Mouse (Mus musculus) liver, embryonic 15.5 days (tissue): ENCODE measurements around the gene Pskh1. TPM values are rescaled to one million over a fixed set of nuclear protein-coding genes. Genes with fewer than 3 reads are reported as not detected.
A peak's percentile ranks its signal among the peaks of the same experiment; 100 is the strongest.

Experiments used
- ATAC-seq: fragments of 200-750 bp; cut with Nextera tagmentation; 2 replicates; pipeline ENCODE4 v1.8.0; 2017; ENCODE audit warnings: moderate number of reproducible peaks, mild to moderate bottlenecking, moderate library complexity; ENCODE audit not compliant: insufficient read depth
- H3K27ac ChIP-seq: fragments of 300-500 bp; sonication (generic); replicated peaks from 2 replicates; pipeline ENCODE4 v1.5.1; 2015; ENCODE audit warnings: mild to moderate bottlenecking, inconsistent platforms
- H3K27me3 ChIP-seq: fragments of 300-500 bp; sonication (generic); 2 replicates; pipeline ENCODE4 v1.6.1; 2015; ENCODE audit warnings: mild to moderate bottlenecking, inconsistent platforms
- H3K36me3 ChIP-seq: fragments of 300-500 bp; sonication (generic); replicated peaks from 2 replicates; pipeline ENCODE4 v1.6.1; 2015; ENCODE audit warnings: moderate library complexity, mild to moderate bottlenecking, inconsistent platforms
- H3K4me1 ChIP-seq: fragments of 300-500 bp; sonication (generic); replicated peaks from 2 replicates; pipeline ENCODE4 v1.6.1; 2015; ENCODE audit warnings: inconsistent platforms
- H3K4me2 ChIP-seq: fragments of 300-500 bp; sonication (generic); 2 replicates; pipeline ENCODE4 v1.6.1; 2015; ENCODE audit warnings: moderate library complexity, mild to moderate bottlenecking, inconsistent platforms
- H3K4me3 ChIP-seq: fragments of 300-500 bp; sonication (generic); replicated peaks from 2 replicates; pipeline ENCODE4 v1.5.1; 2015; ENCODE audit warnings: mild to moderate bottlenecking, inconsistent platforms
- H3K9ac ChIP-seq: fragments of 300-500 bp; sonication (generic); 2 replicates; pipeline ENCODE4 v1.6.1; 2015; ENCODE audit warnings: moderate library complexity, mild to moderate bottlenecking, inconsistent platforms
- H3K9me3 ChIP-seq: fragments of 300-500 bp; sonication (generic); replicated peaks from 2 replicates; pipeline ENCODE4 v1.6.1; 2016; ENCODE audit warnings: inconsistent platforms
- WGBS: fragments of 180-500 bp; shearing (Covaris S2); methylation state at CpG from one replicate; pipeline ENCODE4 v1.1.7; 2015; ENCODE audit warnings: mixed read lengths; ENCODE audit not compliant: insufficient replicate concordance; 5-methylcytosine and 5-hydroxymethylcytosine counted together
- polyA plus RNA-seq: library from polyadenylated mRNA; unstranded; fragments of >200 nt; fragmentation: Nextera tagmentation; extraction: Ambion mirVana; gene quantifications from 2 replicates; pipeline ENCODE4 v1.2.1, GENCODE M21; 2015

The Pskh1 gene
- polyA plus RNA-seq, 1 experiment from 2014 or later, result 10.3 TPM

DNA sequence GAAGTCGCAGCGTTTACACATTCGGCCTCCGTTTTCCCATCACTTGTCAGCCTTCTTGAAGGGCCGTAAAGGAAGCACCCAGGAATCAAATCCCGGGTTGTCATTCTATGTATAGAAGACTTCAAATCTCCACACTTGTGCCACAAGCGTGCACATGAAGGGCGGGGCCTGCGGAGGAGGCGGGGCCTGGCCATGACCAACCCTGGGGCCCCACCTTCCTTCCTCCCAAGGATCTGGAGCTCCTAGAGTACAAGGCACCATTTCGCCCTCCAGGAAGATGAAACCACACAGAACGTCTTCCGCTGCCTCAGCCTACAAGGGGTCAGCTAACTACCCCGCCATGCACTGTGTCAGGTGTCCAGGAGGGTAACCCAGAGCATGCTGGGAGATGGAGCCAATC lies 60.9 kb downstream of the Pskh1 start:
- ATAC-seq, result no peak
- Histone ChIP-seq H3K27ac (0 out of 2 replicates have a peak overlapping the region, but pooled peaks have one; percentile 26), H3K27me3 (no peaks in the 10 kb centered on the region), H3K4me3 (peak overlapping the region; percentile 13), H3K9ac (peak overlapping the region; percentile 28; the same call in 1 of the 2 replicates), H3K36me3 (peaks cover 34% of the 10 kb centered on the region), H3K9me3 (no peaks in the 10 kb centered on the region), H3K4me2 (peak overlapping the region; percentile 61), H3K4me1 (peaks cover 71% of the 10 kb centered on the region)
- WGBS, result 59% methylated on average over 14 of the region's 14 CpGs

DNA sequence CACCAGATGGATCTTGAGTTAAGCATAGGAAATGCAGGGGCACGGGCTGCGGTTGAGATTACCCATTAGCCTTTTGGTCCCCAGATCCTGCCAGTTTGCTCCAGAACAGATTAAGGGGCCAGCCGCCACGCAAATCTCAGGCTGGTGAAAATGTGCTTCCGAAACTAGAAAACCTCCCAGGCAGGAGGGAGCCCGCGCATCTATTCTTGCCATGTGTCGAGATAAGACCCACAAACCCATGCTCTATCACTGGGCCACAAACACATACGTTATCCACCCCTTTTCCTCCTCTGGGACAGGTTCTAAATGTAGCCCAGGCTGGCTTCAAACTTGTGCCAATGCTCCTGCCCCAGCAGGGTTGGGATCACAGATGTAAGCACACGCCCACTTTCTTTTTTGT lies 61.3 kb downstream of the Pskh1 start:
- ATAC-seq, result peak; percentile 18; the same call in 1 of the 2 replicates
- 25% methylated on average over 10 of the region's 10 CpGs for WGBS
- peaks cover 29% of the 10 kb centered on the region for H3K36me3 ChIP-seq
- H3K4me3 ChIP-seq, result peak overlapping the region; percentile 13
- peaks cover 75% of the 10 kb centered on the region for H3K4me1 ChIP-seq
- H3K27ac ChIP-seq, result 0 out of 2 replicates have a peak overlapping the region, but pooled peaks have one; percentile 26
- H3K9me3 ChIP-seq, result no peaks in the 10 kb centered on the region
- H3K27me3 ChIP-seq, result no peaks in the 10 kb centered on the region
- H3K4me2 ChIP-seq, result peak overlapping the region; percentile 61
- H3K9ac ChIP-seq, result peak overlapping the region; percentile 28; the same call in 1 of the 2 replicates

GRCm38 (mm10) chr8:105964506-105965265 lies 64.4 kb downstream of the Pskh1 start:
- no peak for ATAC-seq
- Histone ChIP-seq H3K4me3 (peak overlapping the region; percentile 77), H3K9me3 (no peaks in the 10 kb centered on the region), H3K9ac (peak overlapping the region; percentile 75), H3K27ac (peak overlapping the region; percentile 93), H3K27me3 (no peaks in the 10 kb centered on the region), H3K4me1 (peaks cover 89% of the 10 kb centered on the region), H3K36me3 (peaks cover 10% of the 10 kb centered on the region), H3K4me2 (peak overlapping the region; percentile 97)
- WGBS, result 52% methylated on average over 12 of the region's 12 CpGs

DNA sequence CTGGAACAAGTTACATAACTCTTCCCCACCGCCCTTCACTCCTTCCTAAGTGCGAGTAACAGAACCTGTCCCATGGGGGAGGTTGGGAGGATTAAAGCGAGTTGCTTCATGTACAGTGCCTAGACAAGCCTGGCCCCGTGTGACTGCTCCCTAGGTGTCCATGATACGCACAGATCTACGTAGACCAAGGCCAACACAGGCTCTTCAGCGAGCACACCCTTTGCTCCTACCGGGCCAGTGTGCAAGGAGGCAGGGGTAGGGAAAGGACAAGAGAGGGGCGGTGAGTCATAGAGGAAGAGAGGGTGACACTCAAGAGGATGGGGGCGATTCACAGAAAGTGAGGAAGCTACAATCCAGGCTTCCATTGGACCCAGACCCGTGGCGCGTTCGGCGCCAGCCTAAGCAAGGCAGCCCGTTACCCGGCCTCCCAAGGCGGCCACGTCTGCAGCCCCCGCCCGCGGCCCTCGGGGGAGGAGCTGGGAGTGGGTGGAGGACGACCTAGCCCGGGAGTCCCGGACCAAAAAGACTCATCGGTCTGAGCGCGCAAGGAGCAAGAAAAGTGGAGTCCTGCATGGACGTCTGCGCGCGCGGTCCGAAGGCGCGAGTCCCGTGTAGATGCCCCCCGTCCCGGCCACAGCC lies 65.1 kb downstream of the Pskh1 start:
- peaks cover 3% of the 10 kb centered on the region for H3K36me3 ChIP-seq
- H3K9me3 ChIP-seq, result no peaks in the 10 kb centered on the region
- H3K4me2 ChIP-seq, result peak overlapping the region; percentile 97
- 2% methylated on average over 40 of the region's 40 CpGs for WGBS
- H3K4me1 ChIP-seq, result peaks cover 82% of the 10 kb centered on the region
- ATAC-seq, result peak; percentile 49
- H3K4me3 ChIP-seq, result peak overlapping the region; percentile 77
- H3K27ac ChIP-seq, result peak overlapping the region; percentile 93
- no peaks in the 10 kb centered on the region for H3K27me3 ChIP-seq
- peak overlapping the region; percentile 75 for H3K9ac ChIP-seq

GRCm38 (mm10) chr8:105965905-105966341 lies 65.7 kb downstream of the Pskh1 start, which contains the start of gene Slc12a4:
TSS of gene Slc12a4 (minus strand) at chr8:105966097.
- Histone ChIP-seq H3K9me3 (no peaks in the 10 kb centered on the region), H3K4me2 (peak within 1 kb of the TSS; percentile 97), H3K9ac (peak within 1 kb of the TSS; percentile 75), H3K4me1 (peaks cover 77% of the 10 kb centered on the region), H3K27me3 (no peaks in the 10 kb centered on the region), H3K36me3 (no peaks in the 10 kb centered on the region), H3K4me3 (peak within 1 kb of the TSS; percentile 77), H3K27ac (peak within 1 kb of the TSS; percentile 93)
- 1% methylated on average over 47 of the region's 47 CpGs for WGBS
- ATAC-seq, result peak; percentile 74

- H3K4me3 ChIP-seq, result peak overlapping the region; percentile 77
- ATAC-seq, result peak; percentile 71
- H3K27me3 ChIP-seq, result no peaks in the 10 kb centered on the region
- H3K4me2 ChIP-seq, result peak overlapping the region; percentile 97
- peak overlapping the region; percentile 93 for H3K27ac ChIP-seq
- H3K9ac ChIP-seq, result peak overlapping the region; percentile 75
- no peaks in the 10 kb centered on the region for H3K9me3 ChIP-seq
- no peaks in the 10 kb centered on the region for H3K36me3 ChIP-seq
- WGBS, result 5% methylated on average over 19 of the region's 19 CpGs
- peaks cover 68% of the 10 kb centered on the region for H3K4me1 ChIP-seq
Observed at GRCm38 (mm10) chr8:105966692-105967311, 66.6 kb downstream of the Pskh1 start.

DNA sequence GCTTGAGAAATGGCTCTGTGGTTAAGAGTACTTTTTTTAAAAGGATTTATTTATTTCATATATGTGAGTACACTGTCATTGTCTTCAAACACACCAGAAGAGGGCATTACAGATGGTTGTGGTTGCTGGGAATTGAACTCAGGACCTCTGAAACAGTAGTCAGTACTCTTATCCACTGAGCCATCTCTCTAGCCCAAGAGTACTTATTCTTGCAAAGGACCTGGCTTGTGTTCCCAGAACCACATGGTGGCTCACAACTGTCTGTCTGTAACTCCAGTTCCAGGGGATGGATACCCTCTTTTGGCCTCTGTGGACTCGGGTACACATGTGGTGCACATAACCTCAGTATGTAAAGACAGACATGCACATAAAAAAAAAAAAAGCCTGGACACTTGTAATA lies 69.1 kb downstream of the Pskh1 start:
- no peak overlapping the region for H3K4me3 ChIP-seq
- no peak overlapping the region for H3K9ac ChIP-seq
- 63% methylated on average over 1 of the region's 1 CpGs for WGBS
- no peaks in the 10 kb centered on the region for H3K36me3 ChIP-seq
- peaks cover 47% of the 10 kb centered on the region for H3K4me1 ChIP-seq
- H3K27me3 ChIP-seq, result no peaks in the 10 kb centered on the region
- no peak overlapping the region for H3K27ac ChIP-seq
- H3K9me3 ChIP-seq, result no peaks in the 10 kb centered on the region
- no peak overlapping the region for H3K4me2 ChIP-seq
- ATAC-seq, result no peak

- no peak for ATAC-seq
- Histone ChIP-seq H3K4me2 (no peak overlapping the region), H3K4me1 (peaks cover 30% of the 10 kb centered on the region), H3K27me3 (no peaks in the 10 kb centered on the region), H3K36me3 (no peaks in the 10 kb centered on the region), H3K9ac (no peak overlapping the region), H3K9me3 (no peaks in the 10 kb centered on the region), H3K27ac (no peak overlapping the region), H3K4me3 (no peak overlapping the region)
- 71% methylated on average over 8 of the region's 8 CpGs for WGBS
Observed at GRCm38 (mm10) chr8:105971019-105971720, 70.9 kb downstream of the Pskh1 start.

GRCm38 (mm10) chr8:105975363-105975762 lies 75.1 kb downstream of the Pskh1 start:
- 69% methylated on average over 7 of the region's 7 CpGs for WGBS
- H3K4me2 ChIP-seq, result no peak overlapping the region
- no peak overlapping the region for H3K9ac ChIP-seq
- ATAC-seq, result no peak
- no peaks in the 10 kb centered on the region for H3K36me3 ChIP-seq
- no peaks in the 10 kb centered on the region for H3K9me3 ChIP-seq
- 0 out of 2 replicates have a peak, but pooled peaks cover 13% of the 10 kb centered on the region for H3K4me1 ChIP-seq
- no peak overlapping the region for H3K27ac ChIP-seq
- no peaks in the 10 kb centered on the region for H3K27me3 ChIP-seq
- H3K4me3 ChIP-seq, result no peak overlapping the region

DNA sequence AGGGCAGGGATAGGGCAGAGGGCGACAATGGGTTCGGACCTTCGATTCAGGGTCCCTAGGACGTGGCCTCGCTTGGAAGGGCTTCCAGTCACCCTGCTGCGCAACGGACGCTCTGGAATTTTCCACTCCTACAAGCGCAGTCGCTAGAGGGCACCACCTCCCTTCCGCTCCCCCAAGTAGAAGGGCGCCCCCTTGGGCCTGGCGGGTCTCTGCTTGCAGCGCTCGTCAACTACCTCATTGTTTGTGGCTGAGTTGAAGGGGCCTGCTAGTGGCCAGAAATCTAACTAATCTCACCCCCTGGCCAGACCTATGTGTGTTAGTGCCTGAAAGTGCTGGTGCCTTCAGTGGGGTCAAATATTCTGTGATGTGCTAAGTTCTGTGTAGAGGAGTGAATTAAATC lies 79.1 kb downstream of the Pskh1 start, which contains the start of gene Dpep3:
Dpep3 (minus strand) TSS at position 105 of the 400 bp plus-strand sequence.
- H3K4me2 ChIP-seq, result no peak within 1 kb of the TSS
- no peak within 1 kb of the TSS for H3K27ac ChIP-seq
- WGBS, result 88% methylated on average over 15 of the region's 15 CpGs
- H3K27me3 ChIP-seq, result no peaks in the 10 kb centered on the region
- H3K36me3 ChIP-seq, result no peaks in the 10 kb centered on the region
- ATAC-seq, result no peak
- H3K4me1 ChIP-seq, result peaks cover 9% of the 10 kb centered on the region; the same call in 1 of the 2 replicates
- H3K9me3 ChIP-seq, result no peaks in the 10 kb centered on the region
- no peak within 1 kb of the TSS for H3K4me3 ChIP-seq
- H3K9ac ChIP-seq, result no peak within 1 kb of the TSS
